Mouse (Mus musculus): Measurements from ENCODE around the gene Hipk2.

GRCm38 (mm10) chr6:38912845-38913244 is 36.9 kb upstream of the Hipk2 start:
- no peak for TF ChIP-seq CTCF (conservative IDR thresholded peaks at IDR 0.05; ENCODE audit: low read length)
- no peak for TF ChIP-seq POU5F1 (IDR thresholded peaks at IDR 0.05; ENCODE audit: borderline replicate concordance, low read length)
- no peak for TF ChIP-seq NANOG (IDR thresholded peaks at IDR 0.05; ENCODE audit: borderline replicate concordance, low read length)
